Mouse (Mus musculus) MEL (cell line): ENCODE data around the gene Ptgds. TPM values are rescaled to one million over a fixed set of nuclear protein-coding genes. Genes with fewer than 3 reads are reported as not detected.

Source experiments
- DNase-seq: peaks from one replicate; pipeline ENCODE4 v3.0.0; 2011; ENCODE audit warnings: low read depth, low spot score
- H3K27ac ChIP-seq: 2 replicates; pipeline ENCODE4 v1.5.1; 2012; ENCODE audit warnings: low read depth, mild to moderate bottlenecking, control low read depth, low read length, moderate library complexity; ENCODE audit not compliant: control insufficient read depth
- H3K27me3 ChIP-seq, 2 experiments: fragments of 150-350 bp in 1 of 2; sonication (generic) in 1 of 2; 2 replicates each; pipeline ENCODE4 v1.6.1; 2012; ENCODE audit warnings: low read length in 2 of 2, mild to moderate bottlenecking in 2 of 2, improper control_type of control experiment in 1 of 2, moderate library complexity in 1 of 2; ENCODE audit not compliant: insufficient read depth in 2 of 2, control insufficient read depth in 1 of 2
- H3K36me3 ChIP-seq, 2 experiments: 2 replicates each; pipeline ENCODE4 v1.6.1; 2012 to 2014; ENCODE audit warnings: low read length in 2 of 2, improper control_type of control experiment in 1 of 2, inconsistent platforms in 1 of 2, mild to moderate bottlenecking in 1 of 2; ENCODE audit not compliant: insufficient read depth in 2 of 2, control insufficient read depth in 1 of 2
- H3K4me1 ChIP-seq, 2 experiments: fragments of 150-350 bp in 1 of 2; sonication (generic) in 1 of 2; 2 replicates each; pipeline ENCODE4 v1.6.1; 2012; ENCODE audit warnings: low read length in 2 of 2, improper control_type of control experiment in 1 of 2, mild to moderate bottlenecking in 1 of 2; ENCODE audit not compliant: insufficient read depth in 2 of 2, control insufficient read depth in 1 of 2
- H3K4me3 ChIP-seq, 2 experiments: fragments of 150-350 bp in 1 of 2; sonication (generic) in 1 of 2; 2 replicates each; pipeline ENCODE4 v1.5.1; 2012; ENCODE audit warnings: low read depth in 2 of 2, low read length in 2 of 2, mild to moderate bottlenecking in 2 of 2, moderate library complexity in 2 of 2, control low read depth in 1 of 2, improper control_type of control experiment in 1 of 2; ENCODE audit not compliant: control insufficient read depth in 1 of 2, insufficient read depth in 1 of 2
- H3K79me2 ChIP-seq: 2 replicates; pipeline ENCODE4 v1.6.1; 2012; ENCODE audit warnings: mild to moderate bottlenecking, low read length, moderate library complexity; ENCODE audit not compliant: control insufficient read depth, poor library complexity, insufficient read depth
- H3K9ac ChIP-seq: 2 replicates; pipeline ENCODE4 v1.6.1; 2012; ENCODE audit warnings: low read depth, mild to moderate bottlenecking, control low read depth, low read length, moderate library complexity; ENCODE audit not compliant: control insufficient read depth, poor library complexity, severe bottlenecking
- H3K9me3 ChIP-seq: fragments of 150-350 bp; sonication (generic); replicated peaks from 2 replicates; pipeline ENCODE4 v1.6.1; 2012; ENCODE audit warnings: mild to moderate bottlenecking, low read length, improper control_type of control experiment, moderate library complexity; ENCODE audit not compliant: insufficient read depth
- BHLHE40 ChIP-seq: IDR thresholded peaks from 2 replicates; pipeline ENCODE4 v1.6.1; 2012; ENCODE audit warnings: low read depth, mild to moderate bottlenecking, inconsistent platforms, low read length, improper control_type of control experiment, borderline replicate concordance
- CTCF ChIP-seq, 3 experiments: IDR thresholded peaks in 2 of 3; conservative IDR thresholded peaks in 1 of 3; 2 replicates each; pipeline ENCODE4 v1.5.1; 2011 to 2012; ENCODE audit warnings: low read length in 3 of 3, low read depth in 2 of 3, mild to moderate bottlenecking in 2 of 3, improper control_type of control experiment in 1 of 3, inconsistent platforms in 1 of 3, mixed read lengths in 1 of 3, moderate library complexity in 1 of 3; ENCODE audit not compliant: control insufficient read depth in 1 of 3, insufficient read depth in 1 of 3, poor library complexity in 1 of 3, severe bottlenecking in 1 of 3
- ETS1 ChIP-seq: IDR thresholded peaks from 2 replicates; pipeline ENCODE4 v1.6.1; 2012; ENCODE audit warnings: low read depth, mild to moderate bottlenecking, inconsistent platforms, low read length, improper control_type of control experiment, moderate library complexity
- GABPA ChIP-seq: IDR thresholded peaks from 2 replicates; pipeline ENCODE4 v1.6.1; 2012; ENCODE audit warnings: low read depth, mild to moderate bottlenecking, inconsistent platforms, low read length, improper control_type of control experiment, moderate library complexity
- JUND ChIP-seq: IDR thresholded peaks from 2 replicates; pipeline ENCODE4 v1.6.1; 2011; ENCODE audit warnings: low read depth, mild to moderate bottlenecking, improper control_type of control experiment, low read length
- KAT2A ChIP-seq: conservative IDR thresholded peaks from 2 replicates; pipeline ENCODE4 v1.6.1; 2012; ENCODE audit warnings: low read depth, low read length, improper control_type of control experiment, inconsistent platforms
- MAFK ChIP-seq: IDR thresholded peaks from 2 replicates; pipeline ENCODE4 v1.6.1; 2011; ENCODE audit warnings: low read depth, mild to moderate bottlenecking, low read length, improper control_type of control experiment, borderline replicate concordance
- MAX ChIP-seq: IDR thresholded peaks from 2 replicates; pipeline ENCODE4 v1.6.1; 2011; ENCODE audit warnings: low read length, improper control_type of control experiment
- MAZ ChIP-seq: IDR thresholded peaks from 2 replicates; pipeline ENCODE4 v1.6.1; 2012; ENCODE audit warnings: low read depth, mild to moderate bottlenecking, inconsistent platforms, low read length, improper control_type of control experiment
- MXI1 ChIP-seq: IDR thresholded peaks from 2 replicates; pipeline ENCODE4 v1.6.1; 2011; ENCODE audit warnings: mild to moderate bottlenecking, low read depth, low read length, improper control_type of control experiment
- MYB ChIP-seq: IDR thresholded peaks from 2 replicates; pipeline ENCODE4 v1.6.1; 2011; ENCODE audit warnings: mild to moderate bottlenecking, low read depth, low read length, improper control_type of control experiment
- MYC ChIP-seq: IDR thresholded peaks from 2 replicates; pipeline ENCODE4 v1.6.1; 2011; ENCODE audit warnings: low read depth, mild to moderate bottlenecking, low read length, improper control_type of control experiment, moderate library complexity
- NELFE ChIP-seq: IDR thresholded peaks from 2 replicates; pipeline ENCODE4 v1.6.1; 2011; ENCODE audit warnings: low read depth, low read length, improper control_type of control experiment
- NRF1 ChIP-seq: IDR thresholded peaks from 2 replicates; pipeline ENCODE4 v1.6.1; 2014; ENCODE audit warnings: low read depth, mild to moderate bottlenecking, inconsistent platforms, low read length, improper control_type of control experiment, moderate library complexity; ENCODE audit not compliant: poor library complexity, insufficient read depth, severe bottlenecking
- POLR2AphosphoS2 ChIP-seq: IDR thresholded peaks from 2 replicates; pipeline ENCODE4 v1.6.1; 2011; ENCODE audit warnings: low read length, improper control_type of control experiment
- POLR2AphosphoS5 ChIP-seq: IDR thresholded peaks from 2 replicates; pipeline ENCODE4 v1.6.1; 2012; ENCODE audit warnings: low read depth, borderline replicate concordance, mild to moderate bottlenecking, inconsistent platforms, low read length, moderate library complexity, mixed read lengths
- RAD21 ChIP-seq: IDR thresholded peaks from 2 replicates; pipeline ENCODE4 v1.6.1; 2011; ENCODE audit warnings: mild to moderate bottlenecking, low read depth, low read length, improper control_type of control experiment
- RCOR1 ChIP-seq: IDR thresholded peaks from 2 replicates; pipeline ENCODE4 v1.6.1; 2012; ENCODE audit warnings: low read depth, mild to moderate bottlenecking, inconsistent platforms, low read length, improper control_type of control experiment
- SIN3A ChIP-seq: IDR thresholded peaks from 2 replicates; pipeline ENCODE4 v1.6.1; 2012; ENCODE audit warnings: low read length, improper control_type of control experiment, inconsistent platforms
- SMC3 ChIP-seq: IDR thresholded peaks from 2 replicates; pipeline ENCODE4 v1.6.1; 2011; ENCODE audit warnings: low read depth, low read length, improper control_type of control experiment
- USF2 ChIP-seq, 2 experiments: IDR thresholded peaks; 2 replicates each; pipeline ENCODE4 v1.6.1; 2011 to 2012; ENCODE audit warnings: improper control_type of control experiment in 2 of 2, low read length in 2 of 2, borderline replicate concordance in 1 of 2, inconsistent platforms in 1 of 2, low read depth in 1 of 2, mild to moderate bottlenecking in 1 of 2; ENCODE audit not compliant: insufficient read depth in 1 of 2
- ZC3H11A ChIP-seq: IDR thresholded peaks from 2 replicates; pipeline ENCODE4 v1.6.1; 2012; ENCODE audit warnings: low read depth, mild to moderate bottlenecking, inconsistent platforms, low read length, improper control_type of control experiment
- ZMIZ1 ChIP-seq: IDR thresholded peaks from 2 replicates; pipeline ENCODE4 v1.6.1; 2012; ENCODE audit warnings: low read depth, mild to moderate bottlenecking, inconsistent platforms, low read length, improper control_type of control experiment, moderate library complexity
- polyA plus RNA-seq, 2 experiments: library from polyadenylated mRNA; stranded (reverse) in 1 of 2; unstranded in 1 of 2; fragments of >175 nt in 1 of 2; fragments of >200 nt in 1 of 2; gene quantifications; 2 replicates each; pipeline versions ENCODE4 v1.2.1 to v1.2.4; 2012; ENCODE audit warnings: low replicate concordance in 2 of 2, low read depth in 1 of 2; ENCODE audit not compliant: insufficient read length in 2 of 2, insufficient read depth in 1 of 2, missing spikeins in 1 of 2
- total RNA-seq: library from RNA; depleted of rRNA; stranded (reverse); fragments of 300-350 nt; gene quantifications from 2 replicates; pipeline ENCODE4 v1.2.3, GENCODE M21; 2012

Ptgds gene
- total and polyA plus RNA-seq, 3 experiments: not detected

GRCm38 (mm10) chr2:25457022-25457896, 12.6 kb downstream of the Ptgds start:
- Histone ChIP-seq H3K36me3 (no peaks in the 10 kb centered on the region), H3K4me1 (peaks cover 4 to 11% of the 10 kb centered on the region in 2 experiments; a peak in 3 of 4 replicates), H3K27me3 (no peaks in the 10 kb centered on the region), H3K4me3 (no peak overlapping the region), H3K79me2 (peaks cover 8% of the 10 kb centered on the region; the same call in 1 of the 2 replicates), H3K27ac (no peak overlapping the region), H3K9me3 (no peaks in the 10 kb centered on the region), H3K9ac (no peak overlapping the region)
- DNase-seq: no peak
- TF ChIP-seq MYC (no peak), NRF1 (no peak), USF2 (IDR thresholded peaks at IDR 0.05; ENCODE audit: borderline replicate concordance in 1 of 2, insufficient read depth in 1 of 2, low read depth in 1 of 2, low read length in 2 of 2) (no peak), MXI1 (no peak), SMC3 (no peak), ZMIZ1 (no peak), MAZ (no peak), JUND (no peak), CTCF (IDR thresholded peaks at IDR 0.05 in 2 of 3, conservative IDR thresholded peaks at IDR 0.05 in 1 of 3; ENCODE audit: control insufficient read depth in 1 of 3, insufficient read depth in 1 of 3, low read depth in 2 of 3, low read length in 3 of 3, poor library complexity in 1 of 3, severe bottlenecking in 1 of 3) (no peak), SIN3A (no peak), MAFK (no peak), BHLHE40 (no peak), RAD21 (no peak), GABPA (no peak), MAX (no peak)

GRCm38 (mm10) chr2:25456205-25456953, 13.5 kb downstream of the Ptgds start, which contains the start of gene Clic3:
TSS of gene Clic3 (plus strand) at chr2:25456838.
- Histone ChIP-seq H3K79me2 (peaks cover 8% of the 10 kb centered on the region; the same call in 1 of the 2 replicates), H3K27ac (no peak within 1 kb of the TSS)
- no peak for DNase-seq
- TF ChIP-seq KAT2A: no peak
- no peak for TF ChIP-seq RCOR1
- TF ChIP-seq MYB: no peak
- TF ChIP-seq NELFE: no peak
- TF ChIP-seq NRF1: no peak
- no peak for TF ChIP-seq ZC3H11A
- no peak for TF ChIP-seq RAD21
- no peak for TF ChIP-seq ETS1
- no peak for TF ChIP-seq POLR2AphosphoS5
- no peak for TF ChIP-seq POLR2AphosphoS2
- no peak for TF ChIP-seq JUND
- TF ChIP-seq, all 39 proteins: peak for 0
- no peak within 1 kb of the TSS for H3K4me3 ChIP-seq
- H3K4me1 ChIP-seq: peaks cover 2 to 9% of the 10 kb centered on the region in 2 experiments; a peak in 3 of 4 replicates
- no peak within 1 kb of the TSS for H3K9ac ChIP-seq
- H3K36me3 ChIP-seq: no peaks in the 10 kb centered on the region
- no peaks in the 10 kb centered on the region for H3K9me3 ChIP-seq
- no peaks in the 10 kb centered on the region for H3K27me3 ChIP-seq
